1 mouse cellular context compared by ENCODE assay signal in the genomic region with DNA sequence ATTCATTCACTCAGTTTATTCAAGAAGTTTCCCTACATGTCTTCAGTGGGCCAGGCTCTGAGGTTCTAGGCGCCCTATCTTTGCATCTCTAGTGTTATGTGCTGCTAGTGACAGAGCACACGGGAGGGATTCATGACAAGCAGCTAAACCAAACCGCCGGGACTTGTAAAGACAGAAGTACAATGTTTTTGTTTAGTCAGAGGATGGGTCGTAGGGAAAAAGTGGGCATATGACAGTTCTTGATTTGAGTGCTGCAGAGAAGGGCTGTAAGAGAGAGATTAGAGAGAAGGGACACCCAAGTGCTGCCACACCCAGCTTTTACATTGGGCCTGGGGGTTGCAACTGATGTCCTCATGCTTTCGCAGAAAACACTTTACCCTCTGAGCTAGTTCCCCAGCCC.
TF ChIP-seq lines count a peak whose summit lies in the region.

No protein-coding gene starts in this region.

TF ChIP-seq in MEL, 35 proteins besides CTCF, POLR2A, EP300 and RAD21 (continued from another document):
- TF ChIP-seq ZNF384 (IDR thresholded peaks at IDR 0.05; ENCODE audit: low read depth, low read length) (no peak), NELFE (IDR thresholded peaks at IDR 0.05; ENCODE audit: low read depth, low read length) (no peak), ZKSCAN1 (IDR thresholded peaks at IDR 0.05; ENCODE audit: low read depth, low read length) (no peak), CHD2 (IDR thresholded peaks at IDR 0.05; ENCODE audit: low read length) (no peak), USF1 (IDR thresholded peaks at IDR 0.05; ENCODE audit: low read depth, low read length) (0 out of 2 replicates have a peak, but pooled peaks have one; percentile 27), MYB (IDR thresholded peaks at IDR 0.05; ENCODE audit: low read depth, low read length) (no peak), ZMIZ1 (IDR thresholded peaks at IDR 0.05; ENCODE audit: low read depth, low read length) (no peak), MAFK (IDR thresholded peaks at IDR 0.05; ENCODE audit: borderline replicate concordance, low read depth, low read length) (no peak), HCFC1 (IDR thresholded peaks at IDR 0.05; ENCODE audit: low read depth, low read length) (peak; percentile 36; the same call in 1 of the 2 replicates), USF2 (IDR thresholded peaks at IDR 0.05; ENCODE audit: borderline replicate concordance in 1 of 2, insufficient read depth in 1 of 2, low read depth in 1 of 2, low read length in 2 of 2) (no peak), KAT2A (conservative IDR thresholded peaks at IDR 0.05; ENCODE audit: low read depth, low read length) (no peak; the same call in 1 of the 2 replicates), SMC3 (IDR thresholded peaks at IDR 0.05; ENCODE audit: low read depth, low read length) (no peak), MAX (IDR thresholded peaks at IDR 0.05; ENCODE audit: low read length) (no peak), RCOR1 (IDR thresholded peaks at IDR 0.05; ENCODE audit: low read depth, low read length) (peak; percentile 75; the same call in 1 of the 2 replicates), CHD1 (IDR thresholded peaks at IDR 0.05; ENCODE audit: low read depth, low read length) (no peak), MYC (IDR thresholded peaks at IDR 0.05; ENCODE audit: low read depth, low read length) (no peak)
